Comparison of ENCODE assay signal across 8 mouse cellular contexts in genomic region chr9:107887804-107888266, GRCm38 (mm10). TPM values are rescaled to one million over a fixed set of nuclear protein-coding genes. Genes with fewer than 3 reads are reported as not detected.
DNase-seq lines count a peak whose midpoint lies in the region; ATAC-seq lines count a peak whose summit lies in the region.

Mon1a (plus strand) TSS chr9:107888151.

- H3K4me3 ChIP-seq in forebrain, embryonic 10.5 days, result peak within 1 kb of the TSS; percentile 65
- peak within 1 kb of the TSS; percentile 78 to 81 for H3K4me3 ChIP-seq in heart, embryonic 14.5 days (ENCODE audit: control insufficient read depth in 1 of 2, insufficient read depth in 1 of 2, low read depth in 1 of 2, low read length in 2 of 2)
- H3K4me3 ChIP-seq in liver, embryonic 12.5 days, result peak within 1 kb of the TSS; percentile 71

- peaks cover 20% of the 10 kb centered on the region for H3K27me3 ChIP-seq in forebrain, embryonic 10.5 days (ENCODE audit: poor library complexity, severe bottlenecking)
- no peaks in the 10 kb centered on the region for H3K27me3 ChIP-seq in heart, embryonic 14.5 days (ENCODE audit: control insufficient read depth, insufficient read depth, low read length)
- H3K27me3 ChIP-seq in liver, embryonic 12.5 days (replicated peaks), result peaks cover 11% of the 10 kb centered on the region
- no peaks in the 10 kb centered on the region for H3K27me3 ChIP-seq in splenic B cell, adult 2 months (ENCODE audit: control insufficient read depth, insufficient read depth, low read length, poor library complexity, severe bottlenecking)

- H3K9me3 ChIP-seq in forebrain, embryonic 10.5 days, result no peaks in the 10 kb centered on the region
- no peaks in the 10 kb centered on the region for H3K9me3 ChIP-seq in heart, embryonic 14.5 days (ENCODE audit: control insufficient read depth, low read length)
- no peaks in the 10 kb centered on the region for H3K9me3 ChIP-seq in liver, embryonic 12.5 days (replicated peaks)

- whole genome bisulfite sequencing in forebrain, embryonic 10.5 days, result under 1% methylated on average over 28 of the region's 28 CpGs
- under 1% methylated on average over 28 of the region's 28 CpGs for WGBS in heart, embryonic 14.5 days
- under 1% methylated on average over 28 of the region's 28 CpGs for WGBS in liver, embryonic 12.5 days (ENCODE audit: insufficient replicate concordance)

- peak within 1 kb of the TSS; percentile 85 for H3K4me2 ChIP-seq in heart, embryonic 14.5 days (ENCODE audit: low read length)
- H3K4me2 ChIP-seq in liver, embryonic 12.5 days, result peak within 1 kb of the TSS; percentile 95

- H3K36me3 ChIP-seq in forebrain, embryonic 10.5 days (replicated peaks), result no peaks in the 10 kb centered on the region
- H3K36me3 ChIP-seq in heart, embryonic 14.5 days (ENCODE audit: control insufficient read depth, insufficient read depth, low read length), result no peaks in the 10 kb centered on the region
- no peaks in the 10 kb centered on the region for H3K36me3 ChIP-seq in liver, embryonic 12.5 days
- H3K36me3 ChIP-seq in splenic B cell, adult 2 months (ENCODE audit: control insufficient read depth, insufficient read depth, low read length, poor library complexity, severe bottlenecking), result no peaks in the 10 kb centered on the region

- H3K4me1 ChIP-seq in forebrain, embryonic 10.5 days, result peaks cover 14% of the 10 kb centered on the region
- H3K4me1 ChIP-seq in heart, embryonic 14.5 days (ENCODE audit: control insufficient read depth in 2 of 2, insufficient read depth in 2 of 2, low read length in 2 of 2), result peaks cover 6 to 10% of the 10 kb centered on the region in 2 experiments; a peak in 2 of 4 replicates
- peaks cover 26% of the 10 kb centered on the region for H3K4me1 ChIP-seq in liver, embryonic 12.5 days

- peak; percentile 79 to 82 for DNase-seq in CD8-positive naive resting alpha-beta T cell, adult 2 months (ENCODE audit: low read depth in 2 of 2, low spot score in 2 of 2)
- peak; percentile 84 for DNase-seq in c-Kit-positive CD71-negative TER-119-negative erythroid progenitor cells, embryonic 14.5 days (ENCODE audit: low read depth)
- peak; percentile 82 for DNase-seq in forebrain, embryonic 10.5 days (ENCODE audit: extremely low spot score, low spot score)
- DNase-seq in kidney, postnatal 14 days, result peak; percentile 94
- peak; percentile 93 for DNase-seq in naive thymus-derived CD4-positive, alpha-beta T cell, adult 2 months (ENCODE audit: low read depth)
- peak; percentile 89 for DNase-seq in splenic B cell, adult 2 months (ENCODE audit: low read depth, low spot score)

- ATAC-seq in heart, embryonic 14.5 days (ENCODE audit: insufficient number of reproducible peaks, insufficient read depth, low FRiP score, low read depth), result peak; percentile 93
- peak; percentile 97 for ATAC-seq in liver, embryonic 12.5 days

- peak within 1 kb of the TSS; percentile 83 for H3K9ac ChIP-seq in heart, embryonic 14.5 days (ENCODE audit: low read length)
- H3K9ac ChIP-seq in liver, embryonic 12.5 days, result peak within 1 kb of the TSS; percentile 78

- H3K27ac ChIP-seq in forebrain, embryonic 10.5 days, result peak within 1 kb of the TSS; percentile 74
- peak within 1 kb of the TSS; percentile 45 to 67 for H3K27ac ChIP-seq in heart, embryonic 14.5 days (replicated peaks in 1 of 2; ENCODE audit: control insufficient read depth in 1 of 2, insufficient read depth in 1 of 2, low read depth in 2 of 2, low read length in 2 of 2)
- H3K27ac ChIP-seq in liver, embryonic 12.5 days, result peak within 1 kb of the TSS; percentile 67

RNA-seq across cellular contexts. Expression of gene Mon1a, which starts in this region (rescaled TPM):
- polyA plus RNA-seq in forebrain, embryonic 10.5 days (2016; fragmentation: Nextera tagmentation; extraction: Ambion mirVana), result 12.2 and 12.5 TPM in 2 replicates
- polyA plus RNA-seq in heart, embryonic 14.5 days (2014; fragmentation: Nextera tagmentation; extraction: Ambion mirVana), result 8.2 and 9.4 TPM in 2 replicates
- 5.7 and 7.4 TPM in 2 replicates for polyA plus RNA-seq in liver, embryonic 12.5 days (2016; fragmentation: Nextera tagmentation; extraction: Ambion mirVana)

Comparison
In these comparisons a context has a peak if more than half of its experiments do, and no peak if none do; other contexts are left out.
1. Peak in every context shown above with its lines: DNase-seq, ATAC-seq, H3K4me3 ChIP-seq and H3K27ac ChIP-seq.